Mouse (Mus musculus): ENCODE measurements around the gene Tmem212.

- TF ChIP-seq POLR2A (IDR thresholded peaks at IDR 0.05; ENCODE audit: borderline replicate concordance, insufficient read depth, low read length) (no peak), CTCF (IDR thresholded peaks at IDR 0.05; ENCODE audit: borderline replicate concordance, insufficient read depth, low read depth, low read length) (no peak)
Observed at GRCm38 (mm10) chr3:27918656-27919436, 22.7 kb upstream of the Tmem212 start.

All from cerebellum, adult 2 months (tissue).